Mouse (Mus musculus) embryonic facial prominence, embryonic 12.5 days (tissue): ENCODE measurements around the gene Ctsz. TPM values are rescaled to one million over a fixed set of nuclear protein-coding genes. Genes with fewer than 3 reads are reported as not detected.

Experiments used
- ATAC-seq: fragments of 200-750 bp; cut with Nextera tagmentation; 2 replicates; pipeline ENCODE4 v1.8.0; 2017; ENCODE audit not compliant: insufficient number of reproducible peaks, insufficient read depth, low FRiP score, low TSS enrichment
- H3K27ac ChIP-seq: fragments of 300-500 bp; sonication (generic); 2 replicates; pipeline ENCODE4 v1.5.1; 2016; ENCODE audit warnings: mild to moderate bottlenecking
- H3K27me3 ChIP-seq: fragments of 300-500 bp; sonication (generic); 2 replicates; pipeline ENCODE4 v1.6.1; 2016; ENCODE audit warnings: mild to moderate bottlenecking, moderate library complexity
- H3K36me3 ChIP-seq: fragments of 300-500 bp; sonication (generic); 2 replicates; pipeline ENCODE4 v1.6.1; 2016; ENCODE audit warnings: mild to moderate bottlenecking
- H3K4me1 ChIP-seq: fragments of 300-500 bp; sonication (generic); 2 replicates; pipeline ENCODE4 v1.6.1; 2016
- H3K4me2 ChIP-seq: fragments of 300-500 bp; sonication (generic); replicated peaks from 2 replicates; pipeline ENCODE4 v1.6.1; 2016; ENCODE audit warnings: mild to moderate bottlenecking, moderate library complexity
- H3K4me3 ChIP-seq: fragments of 300-500 bp; sonication (generic); 2 replicates; pipeline ENCODE4 v1.5.1; 2016; ENCODE audit warnings: mild to moderate bottlenecking
- H3K9ac ChIP-seq: fragments of 300-500 bp; sonication (generic); 2 replicates; pipeline ENCODE4 v1.6.1; 2016; ENCODE audit warnings: mild to moderate bottlenecking, moderate library complexity
- H3K9me3 ChIP-seq: fragments of 300-500 bp; sonication (generic); 2 replicates; pipeline ENCODE4 v1.6.1; 2016; ENCODE audit warnings: mild to moderate bottlenecking, moderate library complexity
- WGBS: fragments of 180-500 bp; shearing (Covaris S2); methylation state at CpG from one replicate; pipeline ENCODE4 v1.1.7; 2016; 5-methylcytosine and 5-hydroxymethylcytosine counted together
- polyA plus RNA-seq: library from polyadenylated mRNA; unstranded; fragments of >200 nt; fragmentation: Nextera tagmentation; extraction: Ambion mirVana; gene quantifications from 2 replicates; pipeline ENCODE4 v1.2.1, GENCODE M21; 2016

The Ctsz gene
- polyA plus RNA-seq, result 115 and 116 TPM in 2 replicates

DNA sequence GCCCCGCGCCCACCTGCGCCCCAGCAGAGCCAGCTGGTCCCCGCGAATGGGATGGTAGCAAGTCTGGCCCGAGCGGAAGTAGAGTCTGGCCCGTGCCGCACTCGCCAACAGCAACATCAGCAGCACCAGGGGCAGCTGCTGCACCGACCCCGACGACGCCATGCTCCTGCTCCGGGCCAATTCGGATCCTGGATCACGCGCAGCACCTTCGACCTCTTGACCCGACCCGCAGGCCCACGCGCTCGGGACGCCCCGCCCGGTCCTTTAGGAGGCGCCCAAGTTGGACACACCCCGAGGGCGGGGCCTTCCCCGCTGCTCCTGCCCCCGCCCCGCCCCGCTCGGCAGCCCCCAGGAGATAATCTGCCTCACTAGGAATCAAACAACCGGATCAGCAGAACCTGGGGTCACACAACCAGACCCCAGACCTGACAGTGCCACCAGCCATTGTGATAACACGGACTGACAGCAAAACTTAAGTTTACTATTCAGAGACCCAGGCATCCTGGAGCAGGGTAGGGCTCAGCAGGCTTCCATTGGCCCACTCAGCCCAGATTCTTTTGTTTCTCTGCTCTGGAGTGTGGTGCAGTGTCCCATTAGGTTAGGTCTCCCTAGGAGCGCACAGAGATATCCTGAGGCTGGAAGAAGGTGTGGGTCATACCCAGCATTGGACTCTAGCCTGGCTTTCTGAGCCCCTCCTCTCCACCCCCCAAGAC is at the start of gene Ctsz:
Gene Ctsz, minus strand, starts transcription at position 303 of the 713 bp plus-strand sequence.
- peaks cover 28% of the 10 kb centered on the region for H3K4me1 ChIP-seq
- H3K9me3 ChIP-seq, result no peaks in the 10 kb centered on the region
- H3K36me3 ChIP-seq, result peaks cover 12% of the 10 kb centered on the region; the same call in 1 of the 2 replicates
- H3K4me2 ChIP-seq, result peak within 1 kb of the TSS; percentile 73
- peak; percentile 49 for ATAC-seq
- peak within 1 kb of the TSS; percentile 50 for H3K4me3 ChIP-seq
- no peaks in the 10 kb centered on the region for H3K27me3 ChIP-seq
- no peak within 1 kb of the TSS for H3K27ac ChIP-seq
- WGBS, result under 1% methylated on average over 38 of the region's 38 CpGs
- peak within 1 kb of the TSS; percentile 54 for H3K9ac ChIP-seq

GRCm38 (mm10) chr2:174487005-174487404 is 48.2 kb upstream of the Ctsz start:
- Histone ChIP-seq H3K9ac (no peak overlapping the region), H3K4me2 (no peak overlapping the region), H3K4me1 (no peaks in the 10 kb centered on the region), H3K36me3 (no peaks in the 10 kb centered on the region), H3K9me3 (no peaks in the 10 kb centered on the region), H3K27ac (no peak overlapping the region), H3K27me3 (no peaks in the 10 kb centered on the region), H3K4me3 (no peak overlapping the region)
- 85% methylated on average over 5 of the region's 5 CpGs for WGBS
- ATAC-seq, result no peak

DNA sequence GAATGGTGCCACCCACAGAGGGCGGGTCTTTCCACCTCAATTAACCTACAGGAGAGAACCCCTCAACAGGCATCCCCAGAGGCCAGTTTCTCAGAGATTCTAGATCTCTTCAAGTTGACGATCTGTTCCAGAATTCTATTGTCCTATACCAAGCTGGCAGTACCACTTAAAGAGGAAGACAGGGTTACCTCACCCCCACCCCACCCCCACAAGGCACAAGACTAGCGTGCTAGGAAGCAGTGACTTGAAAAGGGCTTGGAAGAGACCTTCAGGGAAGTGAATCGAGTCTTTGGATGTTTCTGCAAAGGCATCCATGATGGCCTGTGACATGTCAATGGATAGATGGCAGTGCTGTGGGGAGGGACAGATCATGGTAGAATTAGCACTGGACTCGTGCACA is 39.9 kb upstream of the Ctsz start:
- Histone ChIP-seq H3K9ac (no peak overlapping the region), H3K4me3 (no peak overlapping the region), H3K9me3 (no peaks in the 10 kb centered on the region), H3K27ac (no peak overlapping the region), H3K27me3 (no peaks in the 10 kb centered on the region), H3K36me3 (no peaks in the 10 kb centered on the region), H3K4me1 (no peaks in the 10 kb centered on the region), H3K4me2 (no peak overlapping the region)
- ATAC-seq, result no peak
- 71% methylated on average over 5 of the region's 5 CpGs for WGBS

DNA sequence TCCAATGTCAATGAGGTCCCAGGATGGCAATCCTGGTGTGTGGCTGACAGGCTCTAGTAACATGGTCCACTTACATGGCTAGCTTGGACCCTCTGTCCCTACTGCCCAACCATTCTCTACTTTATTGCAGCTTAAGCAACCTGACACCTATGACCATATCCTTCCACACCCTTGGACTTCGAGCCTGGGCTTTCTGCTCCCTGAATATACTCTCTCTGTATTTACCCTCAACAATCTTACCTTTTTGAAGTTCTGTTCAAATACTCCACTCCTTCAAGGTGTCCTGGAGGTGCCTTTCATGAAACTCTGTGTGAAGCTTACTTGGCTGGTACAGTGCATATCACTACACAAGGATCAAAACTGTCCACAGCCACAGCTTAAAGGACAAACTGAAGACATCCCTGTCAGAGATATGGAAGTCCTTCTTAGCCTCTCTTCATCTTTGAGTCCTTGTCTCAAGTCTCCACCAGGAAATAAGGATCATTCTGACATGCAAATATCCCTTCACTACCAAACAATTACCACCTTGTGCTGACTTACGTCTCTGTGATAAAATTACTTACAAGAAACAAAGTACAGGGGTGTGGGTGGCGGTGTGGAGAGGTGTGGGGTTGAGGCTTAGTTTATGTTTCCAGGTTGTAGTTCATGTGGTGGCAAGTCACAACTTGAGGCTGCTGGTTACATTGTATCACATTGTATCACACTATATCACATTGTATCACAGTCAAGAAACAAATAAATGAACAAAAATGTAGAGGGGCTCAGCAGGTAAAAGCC is 38.9 kb upstream of the Ctsz start:
- Histone ChIP-seq H3K36me3 (no peaks in the 10 kb centered on the region), H3K4me2 (no peak overlapping the region), H3K9ac (no peak overlapping the region), H3K4me1 (peaks cover 5% of the 10 kb centered on the region; the same call in 1 of the 2 replicates), H3K27me3 (no peaks in the 10 kb centered on the region), H3K9me3 (no peaks in the 10 kb centered on the region), H3K27ac (no peak overlapping the region), H3K4me3 (no peak overlapping the region)
- no peak for ATAC-seq
- WGBS, result 71% methylated on average over 3 of the region's 3 CpGs

DNA sequence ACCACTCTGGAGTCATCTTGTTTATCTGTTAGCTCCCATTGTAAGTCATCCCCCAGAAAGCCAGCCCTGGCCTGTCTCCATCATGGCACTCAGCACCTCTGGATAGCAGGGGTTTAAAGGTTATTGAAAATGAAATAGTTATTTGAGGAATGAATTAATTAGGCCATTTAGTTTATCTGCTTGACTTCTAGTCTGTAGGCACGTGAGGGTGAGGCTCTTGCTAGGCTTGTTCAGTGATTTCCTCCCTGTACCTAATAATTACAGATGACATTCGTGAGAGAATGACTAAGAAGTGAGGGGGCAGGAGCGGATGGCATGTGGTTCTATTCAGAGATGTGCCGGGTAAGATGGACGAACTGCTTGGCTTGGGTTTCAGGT is 34.7 kb upstream of the Ctsz start:
- 69% methylated on average over 5 of the region's 5 CpGs for WGBS
- Histone ChIP-seq H3K9me3 (no peaks in the 10 kb centered on the region), H3K27ac (peak overlapping the region; percentile 77), H3K9ac (peak overlapping the region; percentile 63), H3K36me3 (peaks cover 11% of the 10 kb centered on the region), H3K4me3 (peak overlapping the region; percentile 80), H3K4me1 (peaks cover 12% of the 10 kb centered on the region; the same call in 1 of the 2 replicates), H3K27me3 (no peaks in the 10 kb centered on the region), H3K4me2 (peak overlapping the region; percentile 76)
- no peak for ATAC-seq

- H3K4me3 ChIP-seq, result peak within 1 kb of the TSS; percentile 80
- peak within 1 kb of the TSS; percentile 77 for H3K27ac ChIP-seq
- H3K36me3 ChIP-seq, result peaks cover 11% of the 10 kb centered on the region
- H3K4me1 ChIP-seq, result peaks cover 12% of the 10 kb centered on the region; the same call in 1 of the 2 replicates
- peak within 1 kb of the TSS; percentile 84 for H3K9ac ChIP-seq
- peak within 1 kb of the TSS; percentile 76 for H3K4me2 ChIP-seq
- H3K27me3 ChIP-seq, result no peaks in the 10 kb centered on the region
- H3K9me3 ChIP-seq, result no peaks in the 10 kb centered on the region
- ATAC-seq, result peak; percentile 96
- WGBS, result 1% methylated on average over 53 of the region's 53 CpGs
These were observed 34.1 kb upstream of the Ctsz start, which contains the start of gene Prelid3b for GRCm38 (mm10) chr2:174472818-174473549. TSS of gene Prelid3b (minus strand) at chr2:174473081.

DNA sequence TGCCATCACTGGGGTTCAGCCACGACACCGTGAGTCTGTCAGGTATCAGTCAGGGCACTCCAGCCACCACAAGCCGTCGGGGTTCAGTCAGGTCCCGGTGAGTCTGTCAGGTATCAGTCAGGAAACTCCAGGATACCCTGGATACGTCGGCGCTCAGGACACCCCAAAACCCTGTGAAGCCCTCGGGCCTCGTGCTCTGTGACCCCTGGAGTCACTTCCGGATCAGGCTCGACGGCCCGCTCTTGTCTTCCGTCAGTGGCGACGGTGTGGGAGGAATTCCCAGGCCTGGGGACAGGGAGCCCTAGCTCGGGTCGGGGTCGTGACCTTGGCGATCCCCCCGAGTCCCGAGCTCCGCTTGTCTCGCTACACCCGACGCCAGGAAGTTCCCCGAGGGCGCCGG is 33.6 kb upstream of the Ctsz start:
- 8% methylated on average over 30 of the region's 30 CpGs for WGBS
- no peaks in the 10 kb centered on the region for H3K9me3 ChIP-seq
- H3K4me1 ChIP-seq, result peaks cover 12% of the 10 kb centered on the region; the same call in 1 of the 2 replicates
- peak overlapping the region; percentile 77; the same call in 1 of the 2 replicates for H3K27ac ChIP-seq
- peak overlapping the region; percentile 80 for H3K4me3 ChIP-seq
- H3K36me3 ChIP-seq, result peaks cover 13% of the 10 kb centered on the region
- peak; percentile 35; the same call in 1 of the 2 replicates for ATAC-seq
- peak overlapping the region; percentile 76 for H3K4me2 ChIP-seq
- no peaks in the 10 kb centered on the region for H3K27me3 ChIP-seq
- H3K9ac ChIP-seq, result peak overlapping the region; percentile 84

GRCm38 (mm10) chr2:174470786-174471405 is 32.1 kb upstream of the Ctsz start:
- 94% methylated on average over 7 of the region's 7 CpGs for WGBS
- peaks cover 26% of the 10 kb centered on the region for H3K36me3 ChIP-seq
- no peak overlapping the region for H3K27ac ChIP-seq

DNA sequence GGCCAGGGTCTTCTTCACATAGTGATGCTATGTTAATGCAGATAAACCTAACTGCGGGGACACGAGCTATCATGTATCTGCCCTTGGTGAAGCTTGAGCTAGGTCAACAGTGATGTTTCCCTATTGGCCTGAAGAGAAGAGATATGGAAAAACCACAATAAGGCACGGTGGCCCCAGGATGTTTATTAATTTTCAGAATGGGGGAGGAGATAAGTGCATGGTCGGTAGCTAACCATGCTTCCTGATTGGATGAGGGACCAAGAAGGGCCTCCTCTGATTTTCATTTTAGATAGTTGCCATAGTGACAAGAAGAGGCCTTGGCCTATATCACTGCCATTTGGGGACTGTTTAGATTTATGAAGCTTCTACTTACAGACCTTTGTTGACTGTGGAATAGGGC is 31.5 kb upstream of the Ctsz start:
- Histone ChIP-seq H3K9ac (no peak overlapping the region), H3K4me3 (no peak overlapping the region), H3K27me3 (no peaks in the 10 kb centered on the region), H3K36me3 (peaks cover 32% of the 10 kb centered on the region), H3K9me3 (no peaks in the 10 kb centered on the region), H3K4me2 (no peak overlapping the region), H3K4me1 (peaks cover 12% of the 10 kb centered on the region; the same call in 1 of the 2 replicates), H3K27ac (no peak overlapping the region)
- no peak for ATAC-seq
- 83% methylated on average over 4 of the region's 4 CpGs for WGBS

More at GRCm38 (mm10) chr2:174470786-174471405, 32.1 kb upstream of the Ctsz start:
- Histone ChIP-seq H3K9me3 (no peaks in the 10 kb centered on the region), H3K4me1 (peaks cover 12% of the 10 kb centered on the region; the same call in 1 of the 2 replicates), H3K27me3 (no peaks in the 10 kb centered on the region), H3K4me3 (no peak overlapping the region), H3K4me2 (no peak overlapping the region), H3K9ac (no peak overlapping the region)
- no peak for ATAC-seq

DNA sequence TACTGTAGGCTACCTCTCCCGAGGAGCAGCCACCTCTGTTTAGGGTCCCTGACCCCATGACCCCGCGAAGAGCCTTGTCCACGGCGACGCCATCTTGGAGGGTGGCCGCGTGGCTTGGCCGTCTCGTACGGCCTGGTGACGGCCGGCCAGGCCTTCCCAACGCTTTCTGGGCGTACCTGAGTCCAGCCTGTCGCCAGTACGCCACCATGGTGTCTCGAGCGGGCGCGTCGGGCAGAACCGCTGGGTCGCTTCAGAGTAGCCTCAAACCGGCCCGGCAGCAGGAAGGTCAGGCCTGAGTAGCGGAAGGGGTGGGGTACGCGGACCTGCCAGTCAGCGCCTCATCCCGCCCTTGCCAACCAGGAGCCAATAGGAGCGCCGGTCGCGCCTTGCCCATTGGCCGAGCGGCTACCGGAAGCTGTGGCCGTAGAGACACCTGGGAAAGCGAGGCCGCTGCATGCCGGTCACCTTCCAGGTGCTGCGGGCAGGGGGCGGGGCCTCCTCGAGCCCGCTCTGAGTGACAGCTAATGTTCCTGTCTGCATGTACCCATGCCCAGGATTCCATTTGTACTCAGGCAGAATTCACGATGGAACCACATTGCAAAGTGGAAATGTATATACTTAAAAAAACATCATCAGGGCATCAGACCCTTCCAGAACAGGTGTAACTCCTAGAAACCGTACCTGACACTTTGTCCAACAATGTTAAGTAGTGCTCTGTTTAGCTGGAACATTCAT is 25.1 kb upstream of the Ctsz start, which contains the start of gene Atp5e:
Gene Atp5e, minus strand, starts transcription at position 317 of the 735 bp plus-strand sequence.
- 0 out of 2 replicates have a peak, but pooled peaks cover 5% of the 10 kb centered on the region for H3K4me1 ChIP-seq
- peaks cover 46% of the 10 kb centered on the region for H3K36me3 ChIP-seq
- WGBS, result 2% methylated on average over 48 of the region's 48 CpGs
- H3K9ac ChIP-seq, result peak within 1 kb of the TSS; percentile 79
- no peaks in the 10 kb centered on the region for H3K27me3 ChIP-seq
- H3K9me3 ChIP-seq, result no peaks in the 10 kb centered on the region
- H3K4me3 ChIP-seq, result peak within 1 kb of the TSS; percentile 87
- H3K27ac ChIP-seq, result 0 out of 2 replicates have a peak within 1 kb of the TSS, but pooled peaks have one; percentile 67
- H3K4me2 ChIP-seq, result peak within 1 kb of the TSS; percentile 87
- ATAC-seq, result peak; percentile 97
